Mouse (Mus musculus): ENCODE data around the gene Auts2. TPM values are rescaled to one million over a fixed set of nuclear protein-coding genes. Genes with fewer than 3 reads are reported as not detected.

Gene Auts2
- polyA plus RNA-seq, 1 experiment from 2014 or later: 71.4 TPM

GRCm38 (mm10) chr5:131673696-131674095 lies 869.4 kb downstream of the Auts2 start:
- ATAC-seq (replicated peaks; ENCODE audit: low FRiP score): no peak
- no peak for DNase-seq (ENCODE audit: low spot score)
- Histone ChIP-seq H3K27me3 (ENCODE audit: control insufficient read depth, insufficient read depth, low read length) (no peaks in the 10 kb centered on the region), H3K4me1 (replicated peaks; ENCODE audit: control insufficient read depth, insufficient read depth, low read length) (no peaks in the 10 kb centered on the region), H3K4me2 (ENCODE audit: low read depth, low read length, severe bottlenecking) (no peak overlapping the region), H3K9me3 (ENCODE audit: control insufficient read depth, low read length) (no peaks in the 10 kb centered on the region), H3K4me3 (ENCODE audit: low read depth, low read length) (no peak overlapping the region), H3K27ac (ENCODE audit: low read depth, low read length) (no peak overlapping the region), H3K9ac (ENCODE audit: low read length) (no peak overlapping the region), H3K36me3 (ENCODE audit: control insufficient read depth, insufficient read depth, low read length) (no peaks in the 10 kb centered on the region)
- 92% methylated on average over 4 of the region's 4 CpGs for WGBS

DNA sequence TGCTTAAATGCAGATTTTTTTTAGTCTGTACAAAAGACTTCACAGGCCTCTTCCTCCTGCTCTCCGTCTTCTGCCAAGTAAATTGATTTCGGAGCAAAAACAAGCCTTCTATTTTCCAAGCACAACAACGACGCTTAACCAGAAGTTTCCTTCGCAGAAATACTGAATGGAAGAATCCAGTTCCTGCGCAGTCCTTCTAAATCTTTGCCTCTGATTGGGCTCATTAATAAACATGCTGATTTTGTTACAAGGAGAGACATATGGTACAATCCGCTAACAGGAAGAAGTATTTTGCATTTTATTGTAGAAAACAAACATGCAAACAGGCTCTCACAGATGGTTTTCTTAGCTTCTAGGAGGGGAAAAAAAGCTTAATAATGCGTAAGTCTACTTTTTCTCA lies 878.1 kb downstream of the Auts2 start:
- ATAC-seq (replicated peaks; ENCODE audit: low FRiP score): no peak
- Histone ChIP-seq H3K4me1 (replicated peaks; ENCODE audit: control insufficient read depth, insufficient read depth, low read length) (no peaks in the 10 kb centered on the region), H3K9me3 (ENCODE audit: control insufficient read depth, low read length) (no peaks in the 10 kb centered on the region), H3K36me3 (ENCODE audit: control insufficient read depth, insufficient read depth, low read length) (no peaks in the 10 kb centered on the region), H3K4me2 (ENCODE audit: low read depth, low read length, severe bottlenecking) (no peak overlapping the region), H3K27ac (ENCODE audit: low read depth, low read length) (no peak overlapping the region), H3K27me3 (ENCODE audit: control insufficient read depth, insufficient read depth, low read length) (0 out of 2 replicates have a peak, but pooled peaks cover 2% of the 10 kb centered on the region), H3K9ac (ENCODE audit: low read length) (no peak overlapping the region), H3K4me3 (ENCODE audit: low read depth, low read length) (no peak overlapping the region)
- no peak for DNase-seq (ENCODE audit: low spot score)
- 81% methylated on average over 8 of the region's 8 CpGs for whole genome bisulfite sequencing

GRCm38 (mm10) chr5:131664657-131665056 lies 878.5 kb downstream of the Auts2 start:
- no peak overlapping the region for H3K4me2 ChIP-seq (ENCODE audit: low read depth, low read length, severe bottlenecking)
- H3K9me3 ChIP-seq (ENCODE audit: control insufficient read depth, low read length): no peaks in the 10 kb centered on the region
- no peaks in the 10 kb centered on the region for H3K4me1 ChIP-seq (replicated peaks; ENCODE audit: control insufficient read depth, insufficient read depth, low read length)
- no peak for ATAC-seq (replicated peaks; ENCODE audit: low FRiP score)
- 0 out of 2 replicates have a peak, but pooled peaks cover 2% of the 10 kb centered on the region for H3K27me3 ChIP-seq (ENCODE audit: control insufficient read depth, insufficient read depth, low read length)
- H3K9ac ChIP-seq (ENCODE audit: low read length): no peak overlapping the region
- H3K36me3 ChIP-seq (ENCODE audit: control insufficient read depth, insufficient read depth, low read length): no peaks in the 10 kb centered on the region
- 95% methylated on average over 7 of the region's 7 CpGs for WGBS
- no peak overlapping the region for H3K4me3 ChIP-seq (ENCODE audit: low read depth, low read length)
- no peak for DNase-seq (ENCODE audit: low spot score)
- H3K27ac ChIP-seq (ENCODE audit: low read depth, low read length): no peak overlapping the region

DNA sequence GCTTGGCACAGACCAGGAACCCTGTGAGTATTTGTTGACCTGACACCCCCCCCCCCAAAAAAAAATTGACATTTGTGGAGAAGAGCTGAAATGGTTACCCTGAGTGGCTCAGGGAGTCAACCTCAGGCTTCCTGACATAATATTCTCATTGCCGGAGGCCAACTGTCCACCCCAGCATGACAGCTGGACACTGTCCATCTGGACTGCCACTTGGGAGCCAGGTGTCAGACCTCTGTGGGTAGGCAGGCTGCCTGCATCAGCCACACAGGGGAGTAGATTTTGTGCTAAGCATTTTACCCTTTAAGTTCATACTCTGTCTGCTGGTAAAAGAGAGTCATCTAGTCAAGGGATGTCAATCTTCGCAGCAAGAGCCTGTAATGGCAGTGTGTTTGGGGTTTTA lies 880.5 kb downstream of the Auts2 start:
- Histone ChIP-seq H3K9me3 (ENCODE audit: control insufficient read depth, low read length) (no peaks in the 10 kb centered on the region), H3K4me3 (ENCODE audit: low read depth, low read length) (no peak overlapping the region), H3K9ac (ENCODE audit: low read length) (no peak overlapping the region), H3K27me3 (ENCODE audit: control insufficient read depth, insufficient read depth, low read length) (0 out of 2 replicates have a peak, but pooled peaks cover 2% of the 10 kb centered on the region), H3K27ac (ENCODE audit: low read depth, low read length) (no peak overlapping the region), H3K4me2 (ENCODE audit: low read depth, low read length, severe bottlenecking) (no peak overlapping the region), H3K4me1 (replicated peaks; ENCODE audit: control insufficient read depth, insufficient read depth, low read length) (no peaks in the 10 kb centered on the region), H3K36me3 (ENCODE audit: control insufficient read depth, insufficient read depth, low read length) (no peaks in the 10 kb centered on the region)
- no peak for DNase-seq (ENCODE audit: low spot score)
- ATAC-seq (replicated peaks; ENCODE audit: low FRiP score): no peak
- WGBS: 92% methylated on average over 2 of the region's 2 CpGs

DNA sequence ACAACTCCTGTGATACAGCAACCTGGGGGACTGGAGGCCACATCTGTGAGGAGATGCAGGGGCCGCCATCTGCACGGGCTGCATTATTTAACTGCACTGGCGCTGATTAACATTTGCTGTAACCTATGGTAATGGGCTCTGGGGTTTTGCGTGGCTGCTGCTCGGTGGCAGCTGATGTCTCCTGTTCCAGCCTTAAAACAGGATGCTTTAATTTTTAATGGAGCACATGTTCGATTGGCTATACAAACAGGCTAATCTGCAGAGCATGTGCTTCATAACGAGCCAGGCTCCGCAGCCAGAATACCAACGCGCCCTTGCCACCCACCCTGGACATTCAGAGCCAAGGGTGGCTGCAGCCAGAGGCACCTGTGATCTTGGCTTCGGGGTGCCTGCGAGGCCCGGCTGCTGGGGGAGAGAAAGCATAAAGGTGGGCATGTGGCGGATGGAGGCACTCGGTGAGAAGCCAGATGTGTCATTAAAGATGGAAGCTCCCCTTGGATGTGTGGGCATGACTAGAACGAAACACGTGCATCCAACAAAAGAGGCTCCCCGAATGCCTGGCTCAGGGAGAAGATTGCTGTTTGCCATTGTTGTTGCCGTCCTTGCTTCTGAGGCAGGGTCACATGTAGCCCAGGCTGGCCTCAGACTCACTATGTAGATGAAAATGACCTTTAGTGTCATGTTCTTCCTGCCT lies 884.2 kb downstream of the Auts2 start:
- Histone ChIP-seq H3K27ac (ENCODE audit: low read depth, low read length) (no peak overlapping the region; the same call in 1 of the 2 replicates), H3K4me1 (replicated peaks; ENCODE audit: control insufficient read depth, insufficient read depth, low read length) (peaks cover 3% of the 10 kb centered on the region; the same call in 1 of the 2 replicates), H3K4me2 (ENCODE audit: low read depth, low read length, severe bottlenecking) (no peak overlapping the region), H3K9me3 (ENCODE audit: control insufficient read depth, low read length) (no peaks in the 10 kb centered on the region), H3K36me3 (ENCODE audit: control insufficient read depth, insufficient read depth, low read length) (no peaks in the 10 kb centered on the region), H3K4me3 (ENCODE audit: low read depth, low read length) (no peak overlapping the region), H3K27me3 (ENCODE audit: control insufficient read depth, insufficient read depth, low read length) (peaks cover 2% of the 10 kb centered on the region; the same call in 1 of the 2 replicates), H3K9ac (ENCODE audit: low read length) (no peak overlapping the region)
- no peak for ATAC-seq (replicated peaks; ENCODE audit: low FRiP score)
- 83% methylated on average over 19 of the region's 19 CpGs for WGBS
- DNase-seq (ENCODE audit: low spot score): no peak

DNA sequence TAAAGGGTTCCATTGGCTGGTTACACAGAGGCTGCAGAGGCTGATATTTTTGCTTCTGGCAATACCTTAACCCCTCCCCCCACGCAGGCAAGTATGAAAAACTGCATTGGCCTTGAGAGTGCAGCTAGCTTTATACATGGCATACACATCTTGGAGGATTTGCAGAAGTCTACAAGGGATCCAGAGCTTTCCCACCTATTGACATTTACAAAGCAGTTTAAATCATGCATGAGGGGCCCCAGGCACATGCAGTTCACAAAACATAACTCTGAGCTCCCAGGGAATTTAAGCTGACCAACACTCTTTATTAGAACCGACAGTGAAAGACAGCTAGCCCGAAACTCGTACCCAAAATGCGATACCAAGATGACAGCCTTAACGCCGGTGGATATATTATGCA lies 888.9 kb downstream of the Auts2 start:
- Histone ChIP-seq H3K27me3 (ENCODE audit: control insufficient read depth, insufficient read depth, low read length) (peaks cover 39% of the 10 kb centered on the region), H3K27ac (ENCODE audit: low read depth, low read length) (no peak overlapping the region), H3K9me3 (ENCODE audit: control insufficient read depth, low read length) (no peaks in the 10 kb centered on the region), H3K36me3 (ENCODE audit: control insufficient read depth, insufficient read depth, low read length) (no peaks in the 10 kb centered on the region), H3K9ac (ENCODE audit: low read length) (no peak overlapping the region), H3K4me1 (replicated peaks; ENCODE audit: control insufficient read depth, insufficient read depth, low read length) (peaks cover 3% of the 10 kb centered on the region; the same call in 1 of the 2 replicates), H3K4me3 (ENCODE audit: low read depth, low read length) (no peak overlapping the region), H3K4me2 (ENCODE audit: low read depth, low read length, severe bottlenecking) (no peak overlapping the region)
- WGBS: 40% methylated on average over 7 of the region's 7 CpGs
- no peak for ATAC-seq (replicated peaks; ENCODE audit: low FRiP score)
- no peak for DNase-seq (ENCODE audit: low spot score)

DNA sequence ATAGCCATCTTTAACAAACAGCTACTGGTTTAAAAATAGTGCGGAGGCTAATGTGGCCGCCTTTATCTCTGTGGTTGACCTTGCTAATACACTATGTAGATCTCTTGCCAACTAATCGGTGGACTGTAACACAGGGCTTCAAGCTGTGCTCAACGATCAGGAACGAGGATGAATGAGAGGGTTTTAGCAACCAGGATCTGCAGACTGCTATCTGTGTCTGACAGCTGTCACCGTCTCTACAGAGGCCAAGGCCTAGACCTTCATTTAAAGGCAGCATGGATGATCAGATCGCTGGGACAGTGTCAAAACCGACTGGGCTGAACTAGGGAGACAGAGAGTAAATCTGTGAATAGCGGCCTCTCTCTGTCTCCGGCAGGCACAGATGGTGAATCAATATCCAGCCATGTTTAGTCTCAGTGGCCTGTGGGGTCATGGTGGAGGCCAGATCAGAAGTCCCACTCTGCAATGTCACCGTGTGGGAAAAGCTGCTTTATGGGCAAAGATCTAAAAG lies 892.7 kb downstream of the Auts2 start:
- no peaks in the 10 kb centered on the region for H3K9me3 ChIP-seq (ENCODE audit: control insufficient read depth, low read length)
- ATAC-seq (replicated peaks; ENCODE audit: low FRiP score) (no peak), DNase-seq (ENCODE audit: low spot score) (no peak)
- H3K27me3 ChIP-seq (ENCODE audit: control insufficient read depth, insufficient read depth, low read length): peaks cover 59% of the 10 kb centered on the region
- peaks cover 15% of the 10 kb centered on the region; the same call in 1 of the 2 replicates for H3K4me1 ChIP-seq (replicated peaks; ENCODE audit: control insufficient read depth, insufficient read depth, low read length)
- no peak overlapping the region for H3K4me2 ChIP-seq (ENCODE audit: low read depth, low read length, severe bottlenecking)
- H3K27ac ChIP-seq (ENCODE audit: low read depth, low read length): no peak overlapping the region
- H3K36me3 ChIP-seq (ENCODE audit: control insufficient read depth, insufficient read depth, low read length): no peaks in the 10 kb centered on the region
- H3K4me3 ChIP-seq (ENCODE audit: low read depth, low read length): no peak overlapping the region
- no peak overlapping the region for H3K9ac ChIP-seq (ENCODE audit: low read length)
- 54% methylated on average over 11 of the region's 11 CpGs for WGBS

GRCm38 (mm10) chr5:131647683-131648119 lies 895.4 kb downstream of the Auts2 start:
- Histone ChIP-seq H3K4me1 (replicated peaks; ENCODE audit: control insufficient read depth, insufficient read depth, low read length) (peaks cover 26% of the 10 kb centered on the region), H3K9ac (ENCODE audit: low read length) (no peak overlapping the region), H3K9me3 (ENCODE audit: control insufficient read depth, low read length) (no peaks in the 10 kb centered on the region), H3K36me3 (ENCODE audit: control insufficient read depth, insufficient read depth, low read length) (no peaks in the 10 kb centered on the region), H3K4me3 (ENCODE audit: low read depth, low read length) (no peak overlapping the region), H3K27ac (ENCODE audit: low read depth, low read length) (no peak overlapping the region), H3K27me3 (ENCODE audit: control insufficient read depth, insufficient read depth, low read length) (peaks cover 49% of the 10 kb centered on the region), H3K4me2 (ENCODE audit: low read depth, low read length, severe bottlenecking) (no peak overlapping the region)
- 31% methylated on average over 4 of the region's 4 CpGs for WGBS
- ATAC-seq (replicated peaks; ENCODE audit: low FRiP score) (no peak), DNase-seq (ENCODE audit: low spot score) (peak; percentile 54)

All from forebrain, embryonic 11.5 days (tissue).